Mouse (Mus musculus) CH12.LX (cell line): ENCODE measurements around the gene Nfia. TPM values are rescaled to one million over a fixed set of nuclear protein-coding genes. Genes with fewer than 3 reads are reported as not detected.

Experiments
- DNase-seq: peaks from one replicate; pipeline ENCODE4 v3.0.0-alpha.2; 2013; ENCODE audit errors: extremely low read depth
- H3K27ac ChIP-seq: 2 replicates; pipeline ENCODE4 v1.5.1; 2012; ENCODE audit warnings: low read depth, mild to moderate bottlenecking, control low read depth, moderate library complexity; ENCODE audit not compliant: insufficient read depth
- H3K27me3 ChIP-seq: replicated peaks from 2 replicates; pipeline ENCODE3; 2012; ENCODE audit warnings: inconsistent platforms
- H3K36me3 ChIP-seq, 2 experiments: replicated peaks in 1 of 2; 2 replicates each; pipeline versions ENCODE3 to v1.6.1; 2012; ENCODE audit warnings: inconsistent platforms in 1 of 2, low read length in 1 of 2, mild to moderate bottlenecking in 1 of 2, mixed read lengths in 1 of 2, moderate library complexity in 1 of 2; ENCODE audit not compliant: control insufficient read depth in 1 of 2, insufficient read depth in 1 of 2
- H3K4me1 ChIP-seq, 2 experiments: 2 replicates each; pipeline ENCODE4 v1.6.1; 2012; ENCODE audit warnings: inconsistent platforms in 1 of 2, moderate library complexity in 1 of 2; ENCODE audit not compliant: insufficient read depth in 2 of 2, control insufficient read depth in 1 of 2
- H3K4me2 ChIP-seq: 2 replicates; pipeline ENCODE4 v1.6.1; 2012; ENCODE audit warnings: low read depth, mild to moderate bottlenecking, control low read depth; ENCODE audit not compliant: poor library complexity, insufficient read depth, severe bottlenecking
- H3K4me3 ChIP-seq, 3 experiments: fragments of 150-350 bp in 1 of 3; sonication (generic) in 1 of 3; replicated peaks in 1 of 3; 2 replicates each; pipeline versions ENCODE3 to v1.5.1; 2011 to 2012; ENCODE audit warnings: low read depth in 2 of 3, low read length in 2 of 3, mild to moderate bottlenecking in 2 of 3, moderate library complexity in 2 of 3, control low read depth in 1 of 3, improper control_type of control experiment in 1 of 3, inconsistent platforms in 1 of 3, mixed read lengths in 1 of 3; ENCODE audit not compliant: poor library complexity in 1 of 3
- H3K79me2 ChIP-seq: replicated peaks from 2 replicates; pipeline ENCODE4 v1.6.1; 2012; ENCODE audit warnings: mild to moderate bottlenecking, moderate library complexity; ENCODE audit not compliant: control insufficient read depth, poor library complexity, insufficient read depth, severe bottlenecking; ENCODE audit errors: extremely low read depth
- H3K9ac ChIP-seq: 2 replicates; pipeline ENCODE4 v1.6.1; 2012; ENCODE audit warnings: low read depth, mild to moderate bottlenecking, control low read depth, moderate library complexity; ENCODE audit not compliant: insufficient read depth
- H3K9me3 ChIP-seq: replicated peaks from 2 replicates; pipeline ENCODE3; 2012; ENCODE audit warnings: low read length, inconsistent platforms, mixed read lengths
- BHLHE40 ChIP-seq: IDR thresholded peaks from 2 replicates; pipeline ENCODE4 v1.6.1; 2011; ENCODE audit warnings: mild to moderate bottlenecking, low read depth, low read length, improper control_type of control experiment
- CHD2 ChIP-seq: IDR thresholded peaks from 2 replicates; pipeline ENCODE4 v1.6.1; 2011; ENCODE audit warnings: low read length, improper control_type of control experiment
- CTCF ChIP-seq, 2 experiments: IDR thresholded peaks in 1 of 2; conservative IDR thresholded peaks in 1 of 2; 2 replicates each; pipeline ENCODE4 v1.5.1; 2011 to 2012; ENCODE audit warnings: low read depth in 2 of 2, low read length in 2 of 2, improper control_type of control experiment in 1 of 2, inconsistent platforms in 1 of 2, mild to moderate bottlenecking in 1 of 2, moderate library complexity in 1 of 2
- E2F4 ChIP-seq: IDR thresholded peaks from 2 replicates; pipeline ENCODE4 v1.6.1; 2011; ENCODE audit warnings: low read depth, low read length, improper control_type of control experiment; ENCODE audit not compliant: insufficient replicate concordance
- ELF1 ChIP-seq: IDR thresholded peaks from 2 replicates; pipeline ENCODE4 v1.6.1; 2014; ENCODE audit warnings: low read depth, mild to moderate bottlenecking, inconsistent platforms, low read length, improper control_type of control experiment
- ETS1 ChIP-seq: conservative IDR thresholded peaks from 2 replicates; pipeline ENCODE4 v1.6.1; 2012; ENCODE audit warnings: low read depth, mild to moderate bottlenecking, inconsistent platforms, low read length, improper control_type of control experiment, moderate library complexity
- GABPA ChIP-seq: IDR thresholded peaks from 2 replicates; pipeline ENCODE4 v1.6.1; 2012; ENCODE audit warnings: low read depth, low read length, improper control_type of control experiment, inconsistent platforms; ENCODE audit not compliant: insufficient replicate concordance
- HCFC1 ChIP-seq: IDR thresholded peaks from 2 replicates; pipeline ENCODE4 v1.6.1; 2012; ENCODE audit warnings: low read depth, mild to moderate bottlenecking, inconsistent platforms, low read length, improper control_type of control experiment
- IRF4 ChIP-seq: IDR thresholded peaks from 2 replicates; pipeline ENCODE4 v1.6.1; 2014; ENCODE audit warnings: low read depth, mild to moderate bottlenecking, inconsistent platforms, low read length, improper control_type of control experiment
- JUN ChIP-seq: IDR thresholded peaks from 2 replicates; pipeline ENCODE4 v1.6.1; 2011; ENCODE audit warnings: low read depth, mild to moderate bottlenecking, low read length, improper control_type of control experiment, moderate library complexity; ENCODE audit not compliant: insufficient read depth
- KAT2A ChIP-seq: IDR thresholded peaks from 2 replicates; pipeline ENCODE4 v1.6.1; 2012; ENCODE audit warnings: low read length, improper control_type of control experiment, inconsistent platforms; ENCODE audit not compliant: insufficient replicate concordance
- MAFK ChIP-seq: IDR thresholded peaks from 2 replicates; pipeline ENCODE4 v1.6.1; 2011; ENCODE audit warnings: low read length, improper control_type of control experiment; ENCODE audit not compliant: insufficient replicate concordance
- MAX ChIP-seq: IDR thresholded peaks from 2 replicates; pipeline ENCODE4 v1.6.1; 2011; ENCODE audit warnings: low read length, improper control_type of control experiment
- MAZ ChIP-seq: IDR thresholded peaks from 2 replicates; pipeline ENCODE4 v1.6.1; 2012; ENCODE audit warnings: low read depth, mild to moderate bottlenecking, inconsistent platforms, low read length, improper control_type of control experiment, moderate library complexity
- MEF2A ChIP-seq: IDR thresholded peaks from 2 replicates; pipeline ENCODE4 v1.6.1; 2014; ENCODE audit warnings: low read depth, mild to moderate bottlenecking, inconsistent platforms, low read length, improper control_type of control experiment, borderline replicate concordance
- MYC ChIP-seq: IDR thresholded peaks from 2 replicates; pipeline ENCODE4 v1.6.1; 2011; ENCODE audit warnings: low read depth, mild to moderate bottlenecking, improper control_type of control experiment, low read length
- PAX5 ChIP-seq: IDR thresholded peaks from 2 replicates; pipeline ENCODE4 v1.6.1; 2012; ENCODE audit warnings: low read length, inconsistent platforms, mixed read lengths
- POLR2AphosphoS2 ChIP-seq: IDR thresholded peaks from 2 replicates; pipeline ENCODE4 v1.6.1; 2011; ENCODE audit warnings: low read depth, low read length, improper control_type of control experiment
- RAD21 ChIP-seq: IDR thresholded peaks from 2 replicates; pipeline ENCODE4 v1.6.1; 2011; ENCODE audit warnings: low read depth, mild to moderate bottlenecking, low read length, improper control_type of control experiment, moderate library complexity
- RCOR1 ChIP-seq: conservative IDR thresholded peaks from 2 replicates; pipeline ENCODE4 v1.6.1; 2012; ENCODE audit warnings: low read depth, mild to moderate bottlenecking, inconsistent platforms, low read length, improper control_type of control experiment
- SIN3A ChIP-seq: IDR thresholded peaks from 2 replicates; pipeline ENCODE4 v1.6.1; 2012; ENCODE audit warnings: low read length, improper control_type of control experiment, inconsistent platforms
- TBP ChIP-seq: conservative IDR thresholded peaks from 2 replicates; pipeline ENCODE4 v1.6.1; 2011; ENCODE audit warnings: low read depth, low read length, improper control_type of control experiment
- TCF12 ChIP-seq: IDR thresholded peaks from 2 replicates; pipeline ENCODE4 v1.6.1; 2014; ENCODE audit warnings: low read depth, mild to moderate bottlenecking, inconsistent platforms, low read length, improper control_type of control experiment
- UBTF ChIP-seq: IDR thresholded peaks from 2 replicates; pipeline ENCODE4 v1.6.1; 2012; ENCODE audit warnings: low read depth, mild to moderate bottlenecking, inconsistent platforms, low read length, improper control_type of control experiment, moderate library complexity
- USF2 ChIP-seq: conservative IDR thresholded peaks from 2 replicates; pipeline ENCODE4 v1.6.1; 2011; ENCODE audit warnings: low read depth, low read length, improper control_type of control experiment
- ZC3H11A ChIP-seq: IDR thresholded peaks from 2 replicates; pipeline ENCODE4 v1.6.1; 2012; ENCODE audit warnings: low read depth, mild to moderate bottlenecking, inconsistent platforms, low read length, improper control_type of control experiment
- ZKSCAN1 ChIP-seq: IDR thresholded peaks from 2 replicates; pipeline ENCODE4 v1.6.1; 2012; ENCODE audit warnings: low read depth, inconsistent platforms, low read length, improper control_type of control experiment, borderline replicate concordance
- ZMIZ1 ChIP-seq: IDR thresholded peaks from 2 replicates; pipeline ENCODE4 v1.6.1; 2012; ENCODE audit warnings: low read depth, mild to moderate bottlenecking, inconsistent platforms, low read length, improper control_type of control experiment
- ZNF384 ChIP-seq: IDR thresholded peaks from 2 replicates; pipeline ENCODE4 v1.6.1; 2012; ENCODE audit warnings: low read depth, low read length, improper control_type of control experiment, inconsistent platforms
- dilution Hi-C: fragments of 300-500 bp; cut with MboI; formaldehyde crosslinking; loops from 2 replicates; pipeline ENCODE4 v1.14.3; 2020; ENCODE audit warnings: low sequenced_read_pairs; ENCODE audit not compliant: extremely low pct_unique_long_range_greater_than_20kb, extremely low pct_ligation_motif_present
- in situ Hi-C: fragments of 300-500 bp; cut with MboI; formaldehyde crosslinking; loops from 3 replicates; pipeline ENCODE4 v1.14.3; 2019; ENCODE audit warnings: low sequenced_read_pairs, low pct_ligation_motif_present, low pct_unique_long_range_greater_than_20kb, mixed read lengths
- polyA plus RNA-seq: library from polyadenylated mRNA; unstranded; fragments of >175 nt; gene quantifications from 2 replicates; pipeline ENCODE4 v1.2.1, GENCODE M21; 2012; ENCODE audit warnings: low read depth; ENCODE audit not compliant: insufficient read length
- total RNA-seq, 2 experiments: library from RNA; depleted of rRNA; stranded (reverse); fragments of 300-350 nt in 1 of 2; fragments of >200 nt in 1 of 2; gene quantifications; 2 replicates each; pipeline ENCODE4 v1.2.3; 2012 to 2014

Gene Nfia
- total and polyA plus RNA-seq, 3 experiments, result not detected

- in situ Hi-C loops (no loop called here), dilution Hi-C loops (no loop called here)
- DNase-seq, result no peak
- TF ChIP-seq BHLHE40 (no peak), CHD2 (no peak), MAX (no peak), KAT2A (no peak), HCFC1 (no peak), SIN3A (no peak), MEF2A (no peak), MAFK (no peak), TCF12 (no peak), E2F4 (no peak), USF2 (no peak), MAZ (no peak), ELF1 (no peak), RCOR1 (no peak), TBP (no peak), RAD21 (no peak), CTCF (conservative IDR thresholded peaks at IDR 0.05 in 1 of 2, IDR thresholded peaks at IDR 0.05 in 1 of 2; ENCODE audit: low read depth in 2 of 2, low read length in 2 of 2) (no peak), UBTF (no peak), ZMIZ1 (no peak), IRF4 (no peak)
- H3K36me3 ChIP-seq, result no peaks in the 10 kb centered on the region
- no peaks in the 10 kb centered on the region for H3K4me1 ChIP-seq
- H3K9ac ChIP-seq, result no peak overlapping the region
- peaks cover 62% of the 10 kb centered on the region for H3K9me3 ChIP-seq
- no peak overlapping the region for H3K4me3 ChIP-seq
- no peaks in the 10 kb centered on the region for H3K27me3 ChIP-seq
- H3K79me2 ChIP-seq, result no peaks in the 10 kb centered on the region
- H3K27ac ChIP-seq, result no peak overlapping the region
- H3K4me2 ChIP-seq, result no peak overlapping the region
Measured at GRCm38 (mm10) chr4:98003323-98004107, 231.0 kb downstream of the Nfia start.

GRCm38 (mm10) chr4:98004108-98004625 is 231.6 kb downstream of the Nfia start:
- in situ Hi-C loops (no loop called here), dilution Hi-C loops (no loop called here)
- no peak overlapping the region for H3K4me3 ChIP-seq
- no peak for DNase-seq
- no peaks in the 10 kb centered on the region for H3K36me3 ChIP-seq
- TF ChIP-seq ZKSCAN1, result no peak
- no peak for TF ChIP-seq JUN
- TF ChIP-seq ZNF384, result no peak
- TF ChIP-seq E2F4, result no peak
- TF ChIP-seq ZC3H11A, result no peak
- TF ChIP-seq MYC, result no peak
- TF ChIP-seq USF2, result no peak
- no peak for TF ChIP-seq POLR2AphosphoS2
- no peak for TF ChIP-seq ETS1
- TF ChIP-seq TBP, result no peak
- TF ChIP-seq HCFC1, result no peak
- no peak for TF ChIP-seq KAT2A
- TF ChIP-seq MAZ, result no peak
- no peak for TF ChIP-seq PAX5
- no peak for TF ChIP-seq RAD21
- TF ChIP-seq MEF2A, result no peak
- no peak for TF ChIP-seq GABPA
- H3K27ac ChIP-seq, result no peak overlapping the region
- H3K27me3 ChIP-seq, result no peaks in the 10 kb centered on the region
- no peak overlapping the region for H3K9ac ChIP-seq
- no peaks in the 10 kb centered on the region for H3K79me2 ChIP-seq
- H3K4me2 ChIP-seq, result no peak overlapping the region
- peaks cover 65% of the 10 kb centered on the region for H3K9me3 ChIP-seq
- H3K4me1 ChIP-seq, result no peaks in the 10 kb centered on the region
